Mouse (Mus musculus): ENCODE data around the gene Kcnj8.
"Not testable (repeated sequence)": the region's sequence is repeated elsewhere in the genome, so short reads cannot be mapped to it uniquely, and the experiment has no call there.

Kcnj8 gene

GRCm38 (mm10) chr6:142545132-142545531 is 26.3 kb downstream of the Kcnj8 start:
- DNase-seq, result no peak

GRCm38 (mm10) chr6:142543648-142544047 is 27.8 kb downstream of the Kcnj8 start:
- DNase-seq, result no peak

- DNase-seq, result no peak
Observed at GRCm38 (mm10) chr6:142542800-142543175, 28.6 kb downstream of the Kcnj8 start.

- DNase-seq, result no peak
Observed at GRCm38 (mm10) chr6:142542082-142542799, 29.2 kb downstream of the Kcnj8 start.

- DNase-seq, result no peak
Observed at GRCm38 (mm10) chr6:142540561-142541160, 30.8 kb downstream of the Kcnj8 start.

GRCm38 (mm10) chr6:142540131-142540530 is 31.3 kb downstream of the Kcnj8 start:
- DNase-seq, result no peak

- no peak for DNase-seq
Observed at GRCm38 (mm10) chr6:142538503-142538902, 32.9 kb downstream of the Kcnj8 start.

GRCm38 (mm10) chr6:142533412-142533811 is 38.0 kb downstream of the Kcnj8 start:
- DNase-seq, result no peak

GRCm38 (mm10) chr6:142532686-142533085 is 38.7 kb downstream of the Kcnj8 start:
- no peak for DNase-seq

- DNase-seq, result no peak
Observed at GRCm38 (mm10) chr6:142532141-142532540, 39.3 kb downstream of the Kcnj8 start.

- no peak for DNase-seq
Observed at GRCm38 (mm10) chr6:142530378-142530777, 41.0 kb downstream of the Kcnj8 start.

GRCm38 (mm10) chr6:142529680-142530079 is 41.7 kb downstream of the Kcnj8 start:
- DNase-seq, result no peak

GRCm38 (mm10) chr6:142527931-142528562 is 43.4 kb downstream of the Kcnj8 start:
- no peak for DNase-seq

- DNase-seq, result peak; percentile 80
Observed at GRCm38 (mm10) chr6:142524635-142525308, 46.6 kb downstream of the Kcnj8 start.

- DNase-seq, result no peak
Observed at GRCm38 (mm10) chr6:142521591-142522110, 49.8 kb downstream of the Kcnj8 start.

GRCm38 (mm10) chr6:142519110-142519509 is 52.3 kb downstream of the Kcnj8 start:
- peak; percentile 8 for DNase-seq

GRCm38 (mm10) chr6:142515379-142515778 is 56.0 kb downstream of the Kcnj8 start:
- not testable (repeated sequence) for DNase-seq

- peak; percentile 78 for DNase-seq
Observed at GRCm38 (mm10) chr6:142514912-142515311, 56.5 kb downstream of the Kcnj8 start.

All from right cerebral cortex, postnatal 4 days (tissue).